Mouse (Mus musculus) adrenal gland, postnatal 25 days (tissue): ENCODE data around the gene Rpl9. TPM values are rescaled to one million over a fixed set of nuclear protein-coding genes. Genes with fewer than 3 reads are reported as not detected.
A peak's percentile ranks its signal among the peaks of the same experiment; 100 is the strongest.

Experiments
- DNase-seq: peaks from one replicate; pipeline ENCODE4 v3.0.0; 2021; ENCODE audit warnings: mixed read lengths
- long read RNA-seq: library from polyadenylated mRNA; stranded (forward); transcript quantifications from one replicate; pipeline ENCODE4 v2.0.0, GENCODE M21; 2021
- total RNA-seq: library from RNA; stranded (reverse); gene quantifications from 2 replicates; pipeline ENCODE4 v1.2.3, GENCODE M21; 2021

Gene Rpl9
- 893 and 1,018 TPM in 2 replicates for total RNA-seq
- long read RNA-seq, transcript Rpl9-201 (8 exons, 738 nt), result major isoform, 145 of 157 reads
- long read RNA-seq, partial matches to known transcripts, result 6 of 157 reads
- long read RNA-seq, other reads (novel, unspliced or antisense), result 6 of 157 reads

GRCm38 (mm10) chr5:65390648-65391644 lies at the start of gene Rpl9, which contains the start of gene Lias:
Gene Rpl9, minus strand, starts transcription at chr5:65391444.
Gene Lias, plus strand, starts transcription at chr5:65391497.
- DNase-seq, result peak; percentile 98

- no peak for DNase-seq
Observed at GRCm38 (mm10) chr5:65438041-65438440, 46.8 kb upstream of the Rpl9 start.

- peak; percentile 97 for DNase-seq
Observed at GRCm38 (mm10) chr5:65435806-65436561, 44.7 kb upstream of the Rpl9 start, which contains the start of gene Ugdh. Gene Ugdh, minus strand, starts transcription at chr5:65435949.

- DNase-seq, result no peak
Observed at GRCm38 (mm10) chr5:65435363-65435805, 44.1 kb upstream of the Rpl9 start.

GRCm38 (mm10) chr5:65434471-65435362 lies 43.5 kb upstream of the Rpl9 start:
- no peak for DNase-seq

- DNase-seq, result no peak
Observed at GRCm38 (mm10) chr5:65429441-65429840, 38.2 kb upstream of the Rpl9 start.

GRCm38 (mm10) chr5:65428321-65428720 lies 37.1 kb upstream of the Rpl9 start:
- no peak for DNase-seq

- DNase-seq, result no peak
Observed at GRCm38 (mm10) chr5:65425251-65425650, 34.0 kb upstream of the Rpl9 start.

GRCm38 (mm10) chr5:65424215-65424614 lies 33.0 kb upstream of the Rpl9 start:
- no peak for DNase-seq

- no peak for DNase-seq
Observed at GRCm38 (mm10) chr5:65422803-65423202, 31.6 kb upstream of the Rpl9 start.

- no peak for DNase-seq
Observed at GRCm38 (mm10) chr5:65420822-65421221, 29.6 kb upstream of the Rpl9 start.

- DNase-seq, result no peak
Observed at GRCm38 (mm10) chr5:65419136-65419535, 27.9 kb upstream of the Rpl9 start.

- DNase-seq, result no peak
Observed at GRCm38 (mm10) chr5:65415653-65416458, 24.6 kb upstream of the Rpl9 start.

GRCm38 (mm10) chr5:65407989-65408388 lies 16.7 kb upstream of the Rpl9 start:
- no peak for DNase-seq

GRCm38 (mm10) chr5:65401251-65401994 lies 10.2 kb upstream of the Rpl9 start:
- peak; percentile 76 for DNase-seq

GRCm38 (mm10) chr5:65394425-65394824 lies 3.2 kb upstream of the Rpl9 start:
- no peak for DNase-seq

- DNase-seq, result no peak
Observed at GRCm38 (mm10) chr5:65391753-65392152, 509 bp upstream of the Rpl9 start.

- DNase-seq, result no peak
Observed at GRCm38 (mm10) chr5:65387008-65387867, 4.0 kb downstream of the Rpl9 start.

GRCm38 (mm10) chr5:65385704-65386103 lies 5.5 kb downstream of the Rpl9 start:
- no peak for DNase-seq
